Mouse (Mus musculus): Measurements from ENCODE around the gene Sept9.

Gene Sept9

DNA sequence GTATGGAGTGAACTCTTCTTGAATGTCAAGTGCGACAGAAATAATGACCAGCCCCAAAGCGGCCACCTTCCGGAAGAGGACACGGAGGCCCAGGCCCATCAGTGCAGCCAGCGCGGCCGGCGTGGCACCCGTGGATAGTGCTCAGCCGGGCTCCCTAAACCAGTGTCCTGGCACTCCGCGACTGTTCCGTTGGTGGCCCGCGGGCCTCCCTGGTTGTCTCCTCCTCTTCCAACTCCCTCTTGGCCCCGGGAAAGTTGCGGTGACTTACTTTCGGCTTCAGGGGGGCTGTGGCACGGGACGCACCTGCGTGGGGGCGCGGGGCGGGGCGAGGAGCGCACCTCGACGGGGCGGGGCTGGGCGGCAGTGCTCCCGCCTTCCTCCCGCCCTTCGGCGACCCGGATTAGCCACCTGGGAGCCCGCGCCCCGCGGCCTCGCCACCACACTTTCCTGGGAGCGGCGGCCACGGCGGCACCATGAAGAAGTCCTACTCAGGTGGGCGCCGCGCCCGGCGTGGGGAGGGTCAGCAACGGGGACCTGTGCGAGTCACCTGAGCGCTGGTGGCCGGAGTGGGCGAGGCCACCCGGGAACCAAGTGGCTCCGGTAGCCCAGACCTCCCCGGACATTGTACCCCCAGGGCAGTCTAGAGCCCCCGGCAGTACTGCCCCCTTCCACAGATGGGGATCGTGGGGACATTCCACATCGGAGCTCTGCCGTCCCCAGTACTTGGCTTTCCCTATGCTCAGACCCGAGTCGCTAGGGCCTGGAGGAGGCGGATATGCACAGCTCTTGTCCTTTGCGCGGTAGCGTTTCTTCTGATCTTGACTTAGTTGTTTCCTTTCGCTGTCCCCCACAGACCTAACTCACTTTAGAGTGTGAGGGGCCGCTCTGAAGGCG lies at the start of gene Sept9:
Gene Sept9 (plus strand): TSS at position 380 of the 894 bp plus-strand sequence.
- DNase-seq, result no peak

GRCm38 (mm10) chr11:117150467-117150966 lies 48.9 kb upstream of the Sept9 start:
- DNase-seq, result no peak

GRCm38 (mm10) chr11:117151461-117151860 lies 48.0 kb upstream of the Sept9 start:
- DNase-seq, result no peak

DNA sequence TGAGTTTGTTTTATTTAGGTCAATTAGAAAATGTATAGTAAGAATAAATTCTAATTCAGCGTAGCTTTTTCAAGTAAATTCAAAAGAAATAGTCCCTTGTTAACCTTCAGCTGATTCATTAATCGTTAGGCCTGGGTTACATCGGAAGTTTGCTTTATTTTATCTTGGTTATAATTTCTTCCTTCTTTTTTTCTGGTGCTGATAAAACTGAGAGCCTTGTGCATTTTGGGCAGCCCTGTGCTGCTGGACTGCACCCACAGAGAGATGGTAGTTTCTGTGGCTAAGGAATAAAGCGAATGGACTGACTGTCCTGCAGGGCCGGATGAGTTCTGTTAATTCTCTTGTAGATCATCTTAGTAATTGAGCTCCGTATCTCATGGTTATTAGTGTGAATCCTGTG lies 46.9 kb upstream of the Sept9 start:
- no peak for DNase-seq

GRCm38 (mm10) chr11:117153553-117153952 lies 45.9 kb upstream of the Sept9 start:
- DNase-seq, result no peak

DNA sequence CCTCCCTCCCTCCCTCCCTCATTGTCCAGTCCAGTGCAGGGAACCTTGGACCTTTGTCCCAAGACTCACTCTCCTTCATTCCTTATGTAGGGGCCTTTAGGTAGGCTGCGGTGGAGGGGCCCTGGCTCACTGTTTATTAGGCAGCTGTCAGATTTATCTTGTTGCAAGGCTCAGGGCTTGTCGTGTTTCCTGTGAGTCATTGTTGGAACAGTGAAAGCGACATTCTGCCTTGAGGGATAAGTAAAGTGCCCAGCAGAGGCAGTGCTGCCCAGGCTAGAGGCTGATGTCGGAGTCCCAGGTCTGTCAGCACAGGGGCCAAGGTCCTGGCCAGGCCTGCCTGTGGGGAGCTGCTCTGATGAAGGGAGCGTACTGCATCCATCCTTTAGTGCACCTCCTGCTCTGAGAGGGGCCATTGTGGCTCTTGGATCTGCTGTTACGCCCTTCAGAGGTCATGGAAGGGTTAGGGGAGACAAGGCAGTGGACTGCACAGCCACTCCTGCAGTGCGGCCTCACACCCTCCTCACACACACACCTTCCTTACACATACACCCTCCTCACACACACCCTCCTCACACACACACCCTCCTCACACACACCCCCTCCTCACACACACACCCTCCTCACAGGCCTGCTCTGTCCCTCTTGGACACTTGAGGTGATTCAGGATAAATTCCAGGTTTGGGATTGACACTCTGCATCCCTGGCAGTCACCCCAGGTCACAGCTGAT lies 45.2 kb upstream of the Sept9 start:
- no peak for DNase-seq

DNA sequence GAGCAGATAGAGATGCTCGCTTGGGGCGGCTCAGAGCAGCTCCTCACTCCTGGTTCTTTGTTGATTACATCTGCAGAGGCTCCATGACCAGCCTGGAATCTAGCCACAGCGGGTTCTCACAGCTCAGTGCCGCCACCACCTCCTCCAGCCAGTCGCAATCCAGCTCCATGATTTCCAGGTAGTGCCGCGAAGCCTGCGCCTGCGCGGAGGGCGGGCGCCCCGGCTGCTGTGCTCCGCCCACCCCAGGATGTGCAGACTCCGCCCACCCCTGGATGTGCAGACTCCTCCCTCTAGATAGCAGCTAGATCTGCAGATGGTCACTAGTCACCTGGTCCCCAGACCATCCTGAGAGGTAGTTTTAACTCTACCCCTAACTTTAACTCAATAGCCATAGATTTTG lies 42.7 kb upstream of the Sept9 start:
- peak; percentile 70 for DNase-seq

DNA sequence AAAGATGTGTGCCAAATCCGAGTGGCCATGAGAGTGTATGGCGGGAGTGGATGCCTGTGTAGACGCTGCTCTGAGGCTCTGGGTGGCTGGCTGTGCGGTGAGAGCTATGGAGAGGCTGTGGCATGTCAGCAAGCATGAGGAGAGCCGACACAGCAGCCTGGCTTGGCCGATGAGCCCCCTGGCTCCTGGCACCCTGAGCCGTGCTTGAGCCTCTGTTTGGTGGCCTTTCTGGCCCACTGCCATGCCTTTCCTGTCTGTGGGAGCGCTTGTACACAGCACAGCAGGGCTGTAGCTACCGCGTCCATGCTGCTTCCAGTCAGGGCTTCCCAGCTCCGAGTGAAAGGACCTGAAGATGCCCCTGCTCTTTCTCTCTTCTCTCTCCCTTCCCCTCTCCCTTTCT lies 41.1 kb upstream of the Sept9 start:
- DNase-seq, result no peak

DNA sequence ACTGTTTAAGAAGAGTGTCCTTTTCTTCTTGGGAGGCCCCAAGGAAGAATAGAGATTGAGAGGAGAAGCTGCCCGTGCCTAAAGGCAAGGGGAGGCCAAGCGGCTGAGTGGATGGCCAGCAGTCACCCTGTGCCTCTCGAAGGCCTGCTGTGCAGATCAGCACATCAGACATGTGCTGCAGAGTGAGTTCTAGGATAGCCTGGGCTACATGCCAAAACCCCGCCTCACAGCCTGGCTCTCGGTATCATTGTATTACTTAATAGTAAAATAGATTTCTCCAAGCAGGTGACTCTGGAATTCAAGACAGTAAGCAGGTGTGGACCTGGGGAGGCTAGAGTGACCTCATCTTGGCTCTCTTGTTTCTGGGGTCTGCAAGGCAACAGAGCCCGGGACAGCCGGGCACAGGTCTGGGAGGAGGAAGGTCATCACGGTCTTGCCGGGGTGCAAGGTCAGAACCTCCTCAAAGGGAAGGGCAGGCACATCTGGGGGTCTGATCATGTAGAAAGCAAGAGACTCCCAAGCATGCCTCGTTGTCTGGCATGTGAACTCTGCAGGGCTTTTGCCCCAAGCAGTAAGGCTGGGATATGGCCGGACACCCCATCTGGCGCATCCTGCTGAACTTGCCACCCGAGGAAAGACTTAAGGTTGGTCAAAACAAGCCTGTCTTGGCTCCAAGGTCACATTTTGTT lies 40.1 kb upstream of the Sept9 start:
- no peak for DNase-seq

GRCm38 (mm10) chr11:117159946-117160307 lies 39.5 kb upstream of the Sept9 start:
- no peak for DNase-seq

- no peak for DNase-seq
Observed at GRCm38 (mm10) chr11:117160791-117161190, 38.7 kb upstream of the Sept9 start.

GRCm38 (mm10) chr11:117161574-117161973 lies 37.9 kb upstream of the Sept9 start:
- no peak for DNase-seq

- no peak for DNase-seq
Observed at GRCm38 (mm10) chr11:117163098-117163497, 36.4 kb upstream of the Sept9 start.

DNA sequence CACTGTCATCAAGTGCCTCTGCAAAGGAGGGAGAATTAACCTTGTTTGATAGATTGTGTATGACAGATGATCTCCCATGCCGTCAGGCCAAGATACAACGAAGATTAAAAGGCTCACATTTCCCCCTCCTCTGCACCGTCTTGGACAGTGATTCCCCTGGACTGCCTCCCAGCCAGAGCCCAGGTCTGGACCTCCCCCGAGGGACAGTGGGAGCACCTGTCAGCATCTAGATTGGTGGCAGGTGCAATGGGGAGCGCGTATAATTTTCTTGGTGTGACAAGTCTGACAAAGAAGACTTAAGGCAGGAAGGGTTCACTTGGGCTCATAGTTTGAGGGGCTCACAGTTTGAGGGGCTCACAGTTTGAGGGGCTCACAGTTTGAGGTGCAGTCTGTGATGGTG lies 35.7 kb upstream of the Sept9 start:
- DNase-seq, result no peak

DNA sequence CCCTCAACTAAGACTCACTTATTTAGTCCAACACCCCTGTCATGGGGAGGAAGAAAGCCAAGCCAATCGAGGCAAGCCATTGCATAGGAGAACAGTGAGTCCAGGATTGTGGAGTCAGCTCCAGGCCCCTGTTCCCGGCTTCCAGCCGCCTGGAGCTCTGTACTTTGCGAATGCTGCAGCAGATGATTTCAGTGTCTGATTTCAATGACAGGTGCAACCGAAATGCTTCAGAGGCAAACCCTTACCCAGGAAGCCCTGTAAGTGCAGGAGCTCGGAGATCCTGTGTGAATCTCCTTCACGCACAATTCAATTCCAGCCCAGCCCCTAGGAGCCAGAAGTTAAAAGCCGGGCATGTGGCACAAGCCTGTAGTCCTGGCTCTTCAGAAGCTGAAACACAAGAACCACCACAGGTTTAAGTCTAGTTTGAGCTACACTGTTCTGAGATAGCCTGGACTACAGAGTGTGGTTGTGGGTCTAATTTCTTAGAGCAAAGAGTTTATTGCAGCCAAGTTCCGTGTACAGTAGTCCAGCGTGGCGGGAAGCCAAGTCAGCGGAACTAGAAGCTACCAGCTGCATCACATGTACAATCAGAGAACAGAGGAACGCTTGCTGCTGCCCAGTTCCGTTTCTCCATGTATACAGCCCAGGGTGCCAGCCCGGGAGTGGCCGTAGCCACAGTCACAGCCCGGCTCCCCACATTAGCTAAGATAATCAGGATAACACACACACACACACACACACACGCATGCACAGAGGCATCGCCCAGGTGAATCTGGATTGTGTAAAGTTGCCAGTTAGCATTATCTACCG lies 31.0 kb upstream of the Sept9 start:
- DNase-seq, result no peak

- DNase-seq, result no peak
Observed at GRCm38 (mm10) chr11:117169088-117169635, 30.3 kb upstream of the Sept9 start.

GRCm38 (mm10) chr11:117169801-117170565 lies 29.5 kb upstream of the Sept9 start:
- DNase-seq, result no peak

- no peak for DNase-seq
Observed at GRCm38 (mm10) chr11:117174098-117174892, 25.2 kb upstream of the Sept9 start.

DNA sequence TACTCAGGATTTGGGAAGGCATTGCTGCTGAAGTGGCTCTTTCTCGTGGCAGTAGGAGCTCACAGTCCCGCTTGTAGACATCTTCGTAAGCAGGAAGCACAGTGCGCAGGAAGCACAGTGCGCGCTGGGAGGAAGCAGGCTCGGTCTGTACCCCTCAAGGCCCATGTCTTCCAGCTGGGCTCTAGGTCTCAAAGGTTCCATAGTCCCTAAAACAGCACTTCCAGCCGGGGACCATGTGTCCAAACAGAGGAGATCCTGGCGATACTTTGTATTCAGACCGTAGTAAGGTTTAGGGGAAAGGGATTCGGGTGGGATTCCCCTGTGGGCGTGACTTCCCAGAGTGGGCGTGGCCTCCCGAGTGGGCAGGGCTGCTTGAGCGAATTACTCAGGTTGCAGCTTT lies 24.5 kb upstream of the Sept9 start:
- no peak for DNase-seq

DNA sequence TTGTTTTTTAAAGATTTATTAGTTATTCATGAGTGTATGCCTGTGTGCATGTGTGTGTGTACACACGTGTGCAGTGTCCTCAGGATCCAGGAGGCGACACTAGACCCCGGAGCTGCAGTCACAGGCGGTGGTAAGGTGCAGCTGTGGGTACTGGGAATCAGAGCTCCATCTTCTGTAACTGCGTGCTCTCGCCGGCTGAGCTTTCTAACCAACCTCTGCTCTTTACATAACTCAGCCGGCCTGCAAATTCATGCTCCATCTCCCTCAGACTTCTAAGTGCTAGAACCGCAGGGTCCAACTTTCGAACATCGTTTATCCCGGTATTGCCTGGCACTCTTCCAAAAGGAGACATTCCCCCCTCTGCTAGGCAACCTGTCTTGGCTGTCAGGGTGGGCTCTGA lies 24.0 kb upstream of the Sept9 start:
- no peak for DNase-seq

- no peak for DNase-seq
Observed at GRCm38 (mm10) chr11:117176304-117176703, 23.2 kb upstream of the Sept9 start.

All from right cerebral cortex, adult 18-20 months (tissue).